Mouse (Mus musculus): ENCODE measurements around the gene Prkg2. TPM values are rescaled to one million over a fixed set of nuclear protein-coding genes. Genes with fewer than 3 reads are reported as not detected.

Gene Prkg2
- 3.8 and 4.0 TPM in 2 replicates for polyA plus RNA-seq (2015; fragmentation: Nextera tagmentation; extraction: Ambion mirVana)

- no peaks in the 10 kb centered on the region for H3K9me3 ChIP-seq (replicated peaks)
- peak within 1 kb of the TSS; percentile 93 for H3K4me2 ChIP-seq (replicated peaks)
- H3K4me1 ChIP-seq: peaks cover 14% of the 10 kb centered on the region
- 0 out of 2 replicates have a peak within 1 kb of the TSS, but pooled peaks have one; percentile 7 for H3K27ac ChIP-seq (replicated peaks)
- WGBS: under 1% methylated on average over 86 of the region's 94 CpGs
- H3K27me3 ChIP-seq: peaks cover 14% of the 10 kb centered on the region
- peak within 1 kb of the TSS; percentile 45 for H3K9ac ChIP-seq
- ATAC-seq (ENCODE audit: insufficient number of reproducible peaks, low FRiP score, low TSS enrichment, low read depth): peak; percentile 64
- no peaks in the 10 kb centered on the region for H3K36me3 ChIP-seq
- peak within 1 kb of the TSS; percentile 66 for H3K4me3 ChIP-seq (replicated peaks)
Measured at GRCm38 (mm10) chr5:99036596-99037441, at the start of gene Prkg2. Prkg2 (minus strand) TSS chr5:99037351.

- Histone ChIP-seq H3K4me3 (replicated peaks) (no peak overlapping the region), H3K9ac (no peak overlapping the region), H3K4me2 (replicated peaks) (no peak overlapping the region), H3K4me1 (no peaks in the 10 kb centered on the region), H3K27ac (replicated peaks) (no peak overlapping the region), H3K27me3 (no peaks in the 10 kb centered on the region), H3K9me3 (replicated peaks) (no peaks in the 10 kb centered on the region), H3K36me3 (no peaks in the 10 kb centered on the region)
- ATAC-seq (ENCODE audit: insufficient number of reproducible peaks, low FRiP score, low TSS enrichment, low read depth): no peak
- WGBS: 25% methylated on average over 5 of the region's 5 CpGs
Measured at GRCm38 (mm10) chr5:99083955-99084354, 46.8 kb upstream of the Prkg2 start.

- Histone ChIP-seq H3K4me1 (no peaks in the 10 kb centered on the region), H3K4me3 (replicated peaks) (no peak overlapping the region), H3K27ac (replicated peaks) (no peak overlapping the region), H3K27me3 (no peaks in the 10 kb centered on the region), H3K4me2 (replicated peaks) (no peak overlapping the region), H3K9me3 (replicated peaks) (no peaks in the 10 kb centered on the region), H3K9ac (no peak overlapping the region), H3K36me3 (no peaks in the 10 kb centered on the region)
- ATAC-seq (ENCODE audit: insufficient number of reproducible peaks, low FRiP score, low TSS enrichment, low read depth): no peak
- WGBS: 60% methylated on average over 2 of the region's 2 CpGs
Measured at GRCm38 (mm10) chr5:99078375-99078774, 41.2 kb upstream of the Prkg2 start.

GRCm38 (mm10) chr5:99068391-99068790 is 31.2 kb upstream of the Prkg2 start:
- H3K36me3 ChIP-seq: no peaks in the 10 kb centered on the region

GRCm38 (mm10) chr5:99062582-99062981 is 25.4 kb upstream of the Prkg2 start:
- ATAC-seq (ENCODE audit: insufficient number of reproducible peaks, low FRiP score, low TSS enrichment, low read depth): no peak
- Histone ChIP-seq H3K27me3 (no peaks in the 10 kb centered on the region), H3K27ac (replicated peaks) (no peak overlapping the region), H3K4me2 (replicated peaks) (no peak overlapping the region), H3K4me1 (no peaks in the 10 kb centered on the region), H3K9me3 (replicated peaks) (no peaks in the 10 kb centered on the region), H3K4me3 (replicated peaks) (no peak overlapping the region), H3K36me3 (no peaks in the 10 kb centered on the region), H3K9ac (no peak overlapping the region)

More at GRCm38 (mm10) chr5:99068391-99068790, 31.2 kb upstream of the Prkg2 start:
- Histone ChIP-seq H3K27me3 (no peaks in the 10 kb centered on the region), H3K4me2 (replicated peaks) (no peak overlapping the region), H3K4me3 (replicated peaks) (no peak overlapping the region), H3K9ac (no peak overlapping the region), H3K9me3 (replicated peaks) (no peaks in the 10 kb centered on the region), H3K4me1 (no peaks in the 10 kb centered on the region), H3K27ac (replicated peaks) (no peak overlapping the region)
- no peak for ATAC-seq (ENCODE audit: insufficient number of reproducible peaks, low FRiP score, low TSS enrichment, low read depth)
- WGBS: 85% methylated on average over 2 of the region's 2 CpGs

- Histone ChIP-seq H3K9me3 (replicated peaks) (no peaks in the 10 kb centered on the region), H3K4me1 (peaks cover 14% of the 10 kb centered on the region), H3K9ac (no peak overlapping the region), H3K4me3 (replicated peaks) (no peak overlapping the region), H3K4me2 (replicated peaks) (no peak overlapping the region), H3K27ac (replicated peaks) (no peak overlapping the region), H3K36me3 (no peaks in the 10 kb centered on the region), H3K27me3 (peaks cover 14% of the 10 kb centered on the region)
- 93% methylated on average over 6 of the region's 6 CpGs for WGBS
- ATAC-seq (ENCODE audit: insufficient number of reproducible peaks, low FRiP score, low TSS enrichment, low read depth): no peak
Measured at GRCm38 (mm10) chr5:99039021-99039420, 1.9 kb upstream of the Prkg2 start.

GRCm38 (mm10) chr5:99037442-99037811 is 276 bp upstream of the Prkg2 start:
- no peaks in the 10 kb centered on the region for H3K36me3 ChIP-seq
- H3K4me2 ChIP-seq (replicated peaks): peak overlapping the region; percentile 93
- peaks cover 14% of the 10 kb centered on the region for H3K27me3 ChIP-seq
- ATAC-seq (ENCODE audit: insufficient number of reproducible peaks, low FRiP score, low TSS enrichment, low read depth): peak; percentile 35; the same call in 1 of the 2 replicates
- no peak overlapping the region for H3K27ac ChIP-seq (replicated peaks)
- WGBS: 6% methylated on average over 9 of the region's 9 CpGs
- peaks cover 14% of the 10 kb centered on the region for H3K4me1 ChIP-seq
- H3K4me3 ChIP-seq (replicated peaks): peak overlapping the region; percentile 66
- H3K9ac ChIP-seq: peak overlapping the region; percentile 45; the same call in 1 of the 2 replicates
- no peaks in the 10 kb centered on the region for H3K9me3 ChIP-seq (replicated peaks)

- 58% methylated on average over 9 of the region's 9 CpGs for WGBS
- H3K27me3 ChIP-seq: peaks cover 14% of the 10 kb centered on the region
- ATAC-seq (ENCODE audit: insufficient number of reproducible peaks, low FRiP score, low TSS enrichment, low read depth): no peak
- peaks cover 14% of the 10 kb centered on the region for H3K4me1 ChIP-seq
- H3K9ac ChIP-seq: no peak overlapping the region
- no peaks in the 10 kb centered on the region for H3K9me3 ChIP-seq (replicated peaks)
- H3K4me2 ChIP-seq (replicated peaks): peak overlapping the region; percentile 93
- no peak overlapping the region for H3K27ac ChIP-seq (replicated peaks)
- H3K36me3 ChIP-seq: no peaks in the 10 kb centered on the region
- peak overlapping the region; percentile 66 for H3K4me3 ChIP-seq (replicated peaks)
Measured at GRCm38 (mm10) chr5:99035961-99036360, 1.2 kb downstream of the Prkg2 start.

GRCm38 (mm10) chr5:99031551-99032149 is 5.5 kb downstream of the Prkg2 start:
- ATAC-seq (ENCODE audit: insufficient number of reproducible peaks, low FRiP score, low TSS enrichment, low read depth): no peak
- Histone ChIP-seq H3K4me3 (replicated peaks) (no peak overlapping the region), H3K9me3 (replicated peaks) (no peaks in the 10 kb centered on the region), H3K9ac (no peak overlapping the region), H3K4me2 (replicated peaks) (no peak overlapping the region), H3K27me3 (peaks cover 11% of the 10 kb centered on the region), H3K36me3 (no peaks in the 10 kb centered on the region), H3K27ac (replicated peaks) (no peak overlapping the region), H3K4me1 (peaks cover 7% of the 10 kb centered on the region; the same call in 1 of the 2 replicates)
- WGBS: 82% methylated on average over 6 of the region's 6 CpGs

GRCm38 (mm10) chr5:99026343-99026742 is 10.8 kb downstream of the Prkg2 start:
- no peaks in the 10 kb centered on the region for H3K27me3 ChIP-seq
- no peaks in the 10 kb centered on the region for H3K4me1 ChIP-seq
- H3K9ac ChIP-seq: no peak overlapping the region
- H3K27ac ChIP-seq (replicated peaks): no peak overlapping the region
- no peaks in the 10 kb centered on the region for H3K36me3 ChIP-seq
- H3K9me3 ChIP-seq (replicated peaks): no peaks in the 10 kb centered on the region
- no peak overlapping the region for H3K4me2 ChIP-seq (replicated peaks)
- ATAC-seq (ENCODE audit: insufficient number of reproducible peaks, low FRiP score, low TSS enrichment, low read depth): no peak
- 59% methylated on average over 3 of the region's 3 CpGs for WGBS
- H3K4me3 ChIP-seq (replicated peaks): no peak overlapping the region

GRCm38 (mm10) chr5:99019709-99020108 is 17.4 kb downstream of the Prkg2 start:
- Histone ChIP-seq H3K4me2 (replicated peaks) (no peak overlapping the region), H3K27me3 (no peaks in the 10 kb centered on the region), H3K4me1 (peaks cover 3% of the 10 kb centered on the region; the same call in 1 of the 2 replicates), H3K4me3 (replicated peaks) (no peak overlapping the region), H3K9me3 (replicated peaks) (no peaks in the 10 kb centered on the region), H3K27ac (replicated peaks) (no peak overlapping the region), H3K36me3 (no peaks in the 10 kb centered on the region), H3K9ac (no peak overlapping the region)
- no peak for ATAC-seq (ENCODE audit: insufficient number of reproducible peaks, low FRiP score, low TSS enrichment, low read depth)
- WGBS: 80% methylated on average over 6 of the region's 6 CpGs
